Mouse (Mus musculus) testis, adult 2 months (tissue): ENCODE measurements around the gene Rapgef2. TPM values are rescaled to one million over a fixed set of nuclear protein-coding genes. Genes with fewer than 3 reads are reported as not detected.
"Not testable (repeated sequence)": the region's sequence is repeated elsewhere in the genome, so short reads cannot be mapped to it uniquely, and the experiment has no call there.

ENCODE experiments used
- H3K27ac ChIP-seq: fragments of 200-500 bp; 2 replicates; pipeline ENCODE4 v1.5.1; 2012; ENCODE audit warnings: low read depth, low read length; ENCODE audit not compliant: control insufficient read depth, insufficient read depth
- H3K27me3 ChIP-seq: fragments of 200-500 bp; 2 replicates; pipeline ENCODE4 v1.6.1; 2012; ENCODE audit warnings: mild to moderate bottlenecking, low read length, moderate library complexity; ENCODE audit not compliant: control insufficient read depth, insufficient read depth
- H3K36me3 ChIP-seq: fragments of 200-500 bp; 2 replicates; pipeline ENCODE4 v1.6.1; 2012; ENCODE audit warnings: mild to moderate bottlenecking, low read length; ENCODE audit not compliant: control insufficient read depth, insufficient read depth
- H3K4me1 ChIP-seq: fragments of 200-500 bp; 2 replicates; pipeline ENCODE4 v1.6.1; 2012; ENCODE audit warnings: low read length; ENCODE audit not compliant: control insufficient read depth, insufficient read depth
- H3K4me3 ChIP-seq: fragments of 200-500 bp; 2 replicates; pipeline ENCODE4 v1.5.1; 2012; ENCODE audit warnings: low read depth, mild to moderate bottlenecking, low read length, moderate library complexity, mixed read lengths; ENCODE audit not compliant: control insufficient read depth
- CTCF ChIP-seq: fragments of 200-500 bp; IDR thresholded peaks from 2 replicates; pipeline ENCODE4 v1.5.1; 2012; ENCODE audit warnings: low read depth, mild to moderate bottlenecking, inconsistent platforms, low read length, moderate library complexity; ENCODE audit not compliant: control insufficient read depth, insufficient read depth, insufficient replicate concordance
- POLR2A ChIP-seq: fragments of 200-500 bp; IDR thresholded peaks from 2 replicates; pipeline ENCODE4 v1.6.1; 2012; ENCODE audit warnings: low read depth, mild to moderate bottlenecking, inconsistent platforms, low read length, moderate library complexity; ENCODE audit not compliant: control insufficient read depth
- polyA plus RNA-seq: library from polyadenylated mRNA; depleted of rRNA; stranded (reverse); fragments of >200 nt; gene quantifications from 2 replicates; pipeline ENCODE4 v1.2.3, GENCODE M21; 2012

Rapgef2 gene
- polyA plus RNA-seq, 1 experiment = 1.6 TPM

- H3K27me3 ChIP-seq = no peaks in the 10 kb centered on the region
- H3K4me3 ChIP-seq = no peak overlapping the region
- H3K27ac ChIP-seq = no peak overlapping the region
- H3K36me3 ChIP-seq = no peaks in the 10 kb centered on the region
- no peaks in the 10 kb centered on the region for H3K4me1 ChIP-seq
- no peak for TF ChIP-seq POLR2A
- no peak for TF ChIP-seq CTCF
These were observed 222.2 kb downstream of the Rapgef2 start for GRCm38 (mm10) chr3:79064096-79064495.

- Histone ChIP-seq H3K27ac (no peak overlapping the region), H3K27me3 (no peaks in the 10 kb centered on the region), H3K36me3 (no peaks in the 10 kb centered on the region), H3K4me3 (no peak overlapping the region), H3K4me1 (no peaks in the 10 kb centered on the region)
- TF ChIP-seq CTCF (no peak), POLR2A (no peak)
These were observed 224.9 kb downstream of the Rapgef2 start for GRCm38 (mm10) chr3:79061426-79061825.

GRCm38 (mm10) chr3:79058491-79058890, 227.8 kb downstream of the Rapgef2 start:
- not testable (repeated sequence) for H3K27me3 ChIP-seq, H3K27ac ChIP-seq, H3K4me1 ChIP-seq, H3K4me3 ChIP-seq, H3K36me3 ChIP-seq

GRCm38 (mm10) chr3:79045251-79045650, 241.1 kb downstream of the Rapgef2 start:
- Histone ChIP-seq H3K4me1 (no peaks in the 10 kb centered on the region), H3K36me3 (no peaks in the 10 kb centered on the region), H3K27ac (no peak overlapping the region), H3K4me3 (no peak overlapping the region), H3K27me3 (no peaks in the 10 kb centered on the region)
- no peak for TF ChIP-seq POLR2A
- no peak for TF ChIP-seq CTCF

- Histone ChIP-seq H3K27me3 (no peaks in the 10 kb centered on the region), H3K4me1 (no peaks in the 10 kb centered on the region), H3K27ac (no peak overlapping the region), H3K36me3 (no peaks in the 10 kb centered on the region), H3K4me3 (no peak overlapping the region)
- no peak for TF ChIP-seq CTCF
- no peak for TF ChIP-seq POLR2A
These were observed 243.3 kb downstream of the Rapgef2 start for GRCm38 (mm10) chr3:79042973-79043372.

GRCm38 (mm10) chr3:79039666-79040450, 246.5 kb downstream of the Rapgef2 start:
- no peaks in the 10 kb centered on the region for H3K4me1 ChIP-seq
- H3K27ac ChIP-seq = no peak overlapping the region
- no peak overlapping the region for H3K4me3 ChIP-seq
- no peak for TF ChIP-seq POLR2A
- TF ChIP-seq CTCF = no peak
- no peaks in the 10 kb centered on the region for H3K36me3 ChIP-seq
- H3K27me3 ChIP-seq = no peaks in the 10 kb centered on the region

- Histone ChIP-seq H3K27ac (no peak overlapping the region), H3K4me1 (no peaks in the 10 kb centered on the region), H3K36me3 (no peaks in the 10 kb centered on the region), H3K4me3 (no peak overlapping the region), H3K27me3 (no peaks in the 10 kb centered on the region)
- no peak for TF ChIP-seq POLR2A
- TF ChIP-seq CTCF = no peak
These were observed 247.3 kb downstream of the Rapgef2 start for GRCm38 (mm10) chr3:79039008-79039407.
